Mouse (Mus musculus) bone marrow macrophage, adult 2 months (primary cell): ENCODE results near the gene E330014E10Rik.
"Not testable (repeated sequence)": the region's sequence is repeated elsewhere in the genome, so short reads cannot be mapped to it uniquely, and the experiment has no call there.

ENCODE experiments used
- CTCF ChIP-seq: IDR thresholded peaks from 2 replicates; pipeline ENCODE4 v1.5.1; 2012; ENCODE audit warnings: low read depth, mild to moderate bottlenecking, low read length, moderate library complexity
- POLR2A ChIP-seq: IDR thresholded peaks from 2 replicates; pipeline ENCODE4 v1.6.1; 2012; ENCODE audit warnings: mild to moderate bottlenecking, low read depth, low read length, borderline replicate concordance

- TF ChIP-seq POLR2A, CTCF: not testable (repeated sequence)
Measured at GRCm38 (mm10) chr5:95741714-95742113, 34.1 kb upstream of the E330014E10Rik start, which contains the start of gene Gm7982.
